Mouse (Mus musculus) forebrain, embryonic 12.5 days (tissue): ENCODE data around the gene Gm10320. TPM values are rescaled to one million over a fixed set of nuclear protein-coding genes. Genes with fewer than 3 reads are reported as not detected.

Experiments used
- ATAC-seq: fragments of 200-750 bp; cut with Nextera tagmentation; 2 replicates; pipeline ENCODE4 v1.8.0; 2017; ENCODE audit warnings: moderate TSS enrichment; ENCODE audit not compliant: low FRiP score
- H3K27ac ChIP-seq: fragments of 300-500 bp; sonication (generic); 2 replicates; pipeline ENCODE4 v1.5.1; 2016; ENCODE audit warnings: mild to moderate bottlenecking
- H3K27me3 ChIP-seq: fragments of 300-500 bp; sonication (generic); 2 replicates; pipeline ENCODE4 v1.6.1; 2016; ENCODE audit warnings: mild to moderate bottlenecking
- H3K36me3 ChIP-seq: fragments of 300-500 bp; sonication (generic); replicated peaks from 2 replicates; pipeline ENCODE4 v1.6.1; 2016; ENCODE audit warnings: mild to moderate bottlenecking
- H3K4me1 ChIP-seq: fragments of 300-500 bp; sonication (generic); 2 replicates; pipeline ENCODE4 v1.6.1; 2016
- H3K4me2 ChIP-seq: fragments of 300-500 bp; sonication (generic); 2 replicates; pipeline ENCODE4 v1.6.1; 2016; ENCODE audit warnings: mild to moderate bottlenecking, moderate library complexity
- H3K4me3 ChIP-seq: fragments of 300-500 bp; sonication (generic); replicated peaks from 2 replicates; pipeline ENCODE4 v1.5.1; 2016; ENCODE audit warnings: mild to moderate bottlenecking
- H3K9ac ChIP-seq: fragments of 300-500 bp; sonication (generic); 2 replicates; pipeline ENCODE4 v1.6.1; 2016; ENCODE audit warnings: mild to moderate bottlenecking
- H3K9me3 ChIP-seq: fragments of 300-500 bp; sonication (generic); 2 replicates; pipeline ENCODE4 v1.6.1; 2016
- WGBS: fragments of 180-500 bp; shearing (Covaris S2); methylation state at CpG from one replicate; pipeline ENCODE4 v1.1.7; 2016; 5-methylcytosine and 5-hydroxymethylcytosine counted together
- polyA plus RNA-seq: library from polyadenylated mRNA; unstranded; fragments of >200 nt; fragmentation: Nextera tagmentation; extraction: Ambion mirVana; gene quantifications from 2 replicates; pipeline ENCODE4 v1.2.1, GENCODE M21; 2016

Gm10320 gene
- polyA plus RNA-seq, 1 experiment from 2014 or later, result 0.93 TPM

DNA sequence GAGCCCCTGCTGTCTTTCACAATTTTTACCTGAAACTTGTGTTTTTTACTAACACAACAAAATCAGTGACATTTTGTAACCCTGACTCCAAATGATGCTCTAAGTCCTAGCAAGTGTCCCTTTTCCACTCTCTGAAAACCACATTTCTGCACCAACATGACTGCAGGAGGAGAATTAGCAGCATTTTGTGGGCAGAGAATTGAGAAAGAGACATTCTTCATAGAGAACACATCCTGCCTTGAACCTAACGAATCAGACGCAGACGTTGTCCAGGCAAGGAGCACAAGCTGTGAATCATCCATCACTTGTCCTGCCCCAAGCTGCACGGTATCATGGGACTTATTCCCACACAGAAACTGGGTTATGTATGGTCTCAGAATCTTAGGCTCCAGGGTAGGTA is 38.7 kb downstream of the Gm10320 start:
- WGBS, result 94% methylated on average over 4 of the region's 4 CpGs
- no peaks in the 10 kb centered on the region for H3K4me1 ChIP-seq
- 0 out of 2 replicates have a peak, but pooled peaks cover 7% of the 10 kb centered on the region for H3K9me3 ChIP-seq
- no peak overlapping the region for H3K27ac ChIP-seq
- no peaks in the 10 kb centered on the region for H3K27me3 ChIP-seq
- ATAC-seq, result no peak
- H3K4me3 ChIP-seq, result no peak overlapping the region
- H3K4me2 ChIP-seq, result no peak overlapping the region
- H3K9ac ChIP-seq, result no peak overlapping the region
- no peaks in the 10 kb centered on the region for H3K36me3 ChIP-seq

DNA sequence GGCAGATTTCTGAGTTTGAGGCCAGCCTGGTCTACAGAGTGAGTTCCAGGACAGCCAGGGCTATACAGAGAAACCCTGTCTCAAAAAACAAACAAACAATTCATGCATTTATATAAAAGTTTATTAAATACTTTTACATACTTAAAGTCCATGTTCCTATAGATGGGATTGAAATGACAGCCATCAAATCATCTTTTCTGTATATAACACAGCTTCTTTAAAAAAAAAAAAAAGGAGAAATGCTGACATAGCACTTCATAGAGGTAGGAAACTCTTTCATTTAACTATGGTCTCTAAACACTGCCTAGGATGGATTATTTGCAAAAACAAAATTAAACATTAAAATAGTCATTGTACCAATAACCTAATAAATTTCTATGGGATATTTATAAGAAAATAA is 43.1 kb downstream of the Gm10320 start:
- no peak overlapping the region for H3K4me2 ChIP-seq
- H3K36me3 ChIP-seq, result no peaks in the 10 kb centered on the region
- no peak overlapping the region for H3K27ac ChIP-seq
- H3K27me3 ChIP-seq, result no peaks in the 10 kb centered on the region
- H3K4me1 ChIP-seq, result no peaks in the 10 kb centered on the region
- ATAC-seq, result no peak
- H3K4me3 ChIP-seq, result no peak overlapping the region
- no peak overlapping the region for H3K9ac ChIP-seq
- H3K9me3 ChIP-seq, result 0 out of 2 replicates have a peak, but pooled peaks cover 7% of the 10 kb centered on the region

DNA sequence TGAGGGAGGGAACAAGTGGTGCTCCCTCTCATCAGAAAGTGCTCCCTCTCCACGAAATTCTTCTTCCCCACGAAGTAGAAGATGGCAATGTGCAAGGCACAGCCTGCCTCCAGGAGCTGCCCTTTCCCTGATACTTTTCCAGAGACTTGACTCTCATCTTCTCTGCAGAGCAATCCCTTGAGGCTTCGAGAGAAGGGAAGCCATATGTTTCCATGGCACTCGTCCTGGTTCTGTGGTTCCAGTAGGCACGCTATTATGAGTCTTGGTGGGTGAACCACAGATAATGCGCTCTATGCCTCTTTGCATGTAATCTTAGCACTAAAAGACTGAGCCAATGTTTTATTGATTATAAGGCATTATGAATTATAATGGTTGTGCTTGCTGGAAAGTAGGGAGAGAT is 44.1 kb downstream of the Gm10320 start:
- H3K9ac ChIP-seq, result no peak overlapping the region
- no peak for ATAC-seq
- no peak overlapping the region for H3K4me3 ChIP-seq
- H3K27me3 ChIP-seq, result no peaks in the 10 kb centered on the region
- no peak overlapping the region for H3K4me2 ChIP-seq
- H3K9me3 ChIP-seq, result 0 out of 2 replicates have a peak, but pooled peaks cover 7% of the 10 kb centered on the region
- no peaks in the 10 kb centered on the region for H3K36me3 ChIP-seq
- 84% methylated on average over 6 of the region's 6 CpGs for WGBS
- no peaks in the 10 kb centered on the region for H3K4me1 ChIP-seq
- H3K27ac ChIP-seq, result no peak overlapping the region

DNA sequence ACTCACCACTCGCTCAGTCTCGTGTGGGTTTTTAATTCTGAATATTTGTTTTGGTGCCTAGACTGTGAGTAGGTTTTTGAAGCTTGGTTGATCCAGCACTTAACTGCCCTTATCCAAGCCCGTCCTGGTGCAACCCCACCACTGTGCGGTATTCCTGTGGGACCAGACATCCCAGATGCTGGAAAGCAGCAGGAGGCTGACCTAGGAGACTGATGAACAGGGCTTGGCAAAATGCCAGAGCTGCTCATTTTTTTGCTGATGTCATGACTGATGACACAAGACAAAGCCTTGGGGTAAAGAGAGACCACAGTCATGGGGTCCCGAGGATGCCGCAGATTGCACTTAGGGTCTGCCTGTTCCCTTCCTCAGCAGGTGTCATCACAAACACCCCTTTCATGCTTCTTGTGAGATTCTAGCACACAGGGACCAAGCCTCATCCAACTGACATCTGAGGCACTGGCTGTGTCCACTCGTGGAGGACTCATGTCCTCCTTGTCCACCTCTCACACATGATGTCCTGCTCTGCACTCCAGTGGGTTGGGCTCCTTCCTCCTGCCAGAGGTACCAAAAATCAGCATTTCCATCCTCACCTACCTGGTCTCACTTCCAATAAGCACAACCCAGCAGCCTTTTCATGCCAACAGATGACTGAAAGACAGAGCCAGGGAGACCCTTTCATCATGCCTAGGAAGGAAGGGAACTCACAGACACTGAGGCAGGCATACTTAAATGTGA is 46.2 kb downstream of the Gm10320 start:
- WGBS, result 91% methylated on average over 7 of the region's 7 CpGs
- Histone ChIP-seq H3K9me3 (no peaks in the 10 kb centered on the region), H3K36me3 (no peaks in the 10 kb centered on the region), H3K4me1 (no peaks in the 10 kb centered on the region), H3K4me3 (no peak overlapping the region), H3K4me2 (no peak overlapping the region), H3K27me3 (no peaks in the 10 kb centered on the region), H3K9ac (no peak overlapping the region), H3K27ac (no peak overlapping the region)
- ATAC-seq, result no peak

DNA sequence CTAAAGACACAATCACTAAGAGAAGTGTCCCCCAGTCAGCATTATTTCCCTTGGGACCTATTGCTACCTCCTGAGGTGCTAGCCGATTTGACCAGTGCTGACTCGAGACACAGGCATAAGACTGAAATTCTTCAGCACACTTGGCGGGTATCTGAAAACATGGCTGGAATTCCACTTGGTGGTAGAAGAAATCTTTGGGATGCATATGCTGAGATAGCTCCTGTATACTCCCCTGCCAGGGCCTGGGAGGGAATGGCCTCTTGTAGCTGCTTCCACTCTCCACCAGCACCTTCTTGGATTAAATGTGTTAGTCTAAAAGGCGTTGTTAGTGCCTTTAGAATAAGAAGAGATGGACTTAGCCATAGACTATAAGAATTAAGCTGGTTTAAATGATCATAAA is 50.8 kb downstream of the Gm10320 start:
- H3K4me3 ChIP-seq, result no peak overlapping the region
- H3K4me1 ChIP-seq, result no peaks in the 10 kb centered on the region
- no peak overlapping the region for H3K4me2 ChIP-seq
- H3K9ac ChIP-seq, result no peak overlapping the region
- no peak overlapping the region for H3K27ac ChIP-seq
- H3K36me3 ChIP-seq, result no peaks in the 10 kb centered on the region
- 86% methylated on average over 4 of the region's 4 CpGs for WGBS
- ATAC-seq, result no peak
- no peaks in the 10 kb centered on the region for H3K27me3 ChIP-seq
- no peaks in the 10 kb centered on the region for H3K9me3 ChIP-seq

DNA sequence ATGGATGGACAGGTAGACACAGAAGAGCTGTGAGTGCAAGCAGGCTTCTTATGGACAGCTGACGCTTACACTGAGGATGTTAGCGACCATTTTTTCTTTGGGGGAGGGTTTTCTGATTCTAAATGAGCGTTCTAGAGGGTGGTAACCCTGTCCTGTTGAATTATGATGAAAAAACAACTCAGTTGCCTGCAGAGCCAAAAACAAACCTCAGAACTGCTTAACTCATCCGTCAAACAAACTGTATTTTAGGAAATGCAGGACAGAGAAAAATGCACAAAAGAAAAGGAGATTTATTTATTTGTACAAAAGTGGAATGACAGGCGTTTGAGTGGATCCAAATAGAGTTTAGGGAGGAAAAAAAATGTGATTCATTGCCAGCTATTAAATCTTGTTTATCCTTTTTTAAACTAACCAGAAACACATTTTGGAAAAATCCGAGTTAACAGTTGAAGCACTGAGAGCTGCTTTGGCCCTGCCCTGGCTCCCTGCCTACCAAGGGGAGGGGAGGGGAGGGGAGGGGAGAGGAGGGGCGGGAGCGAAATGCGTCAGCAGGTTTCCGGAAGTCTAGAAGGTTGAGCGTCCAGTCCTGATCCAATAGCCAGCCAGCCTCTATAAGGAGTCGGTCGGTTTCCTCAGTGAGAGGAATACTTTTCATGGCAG is 51.4 kb downstream of the Gm10320 start:
- Histone ChIP-seq H3K4me1 (no peaks in the 10 kb centered on the region), H3K27me3 (no peaks in the 10 kb centered on the region), H3K4me2 (no peak overlapping the region), H3K9me3 (no peaks in the 10 kb centered on the region), H3K9ac (no peak overlapping the region), H3K36me3 (no peaks in the 10 kb centered on the region), H3K4me3 (no peak overlapping the region), H3K27ac (no peak overlapping the region)
- ATAC-seq, result no peak
- 56% methylated on average over 13 of the region's 13 CpGs for WGBS

Other genes with a start within 250 kb of the Gm10320 start
- gene Utp15, start 229.0 kb downstream of the Gm10320 start, polyA plus RNA-seq, result 37.6 and 40.1 TPM in 2 replicates
- gene Ankra2, start 228.9 kb downstream of the Gm10320 start, polyA plus RNA-seq, result 36.2 and 38.6 TPM in 2 replicates
- not detected in 2 replicates for gene Gm21976, start 212.1 kb downstream of the Gm10320 start, polyA plus RNA-seq
- 693 and 699 TPM in 2 replicates for gene Btf3, start 175.0 kb downstream of the Gm10320 start, polyA plus RNA-seq
- 2.6 and 4.2 TPM in 2 replicates for gene Foxd1, start 137.8 kb downstream of the Gm10320 start, polyA plus RNA-seq
- not detected in 2 replicates for gene Tmem174, start 145.4 kb upstream of the Gm10320 start, polyA plus RNA-seq
- gene Tmem171, start 202.8 kb upstream of the Gm10320 start, polyA plus RNA-seq, result not detected in 2 replicates